Mouse (Mus musculus) 3134 (cell line): Measurements from ENCODE around the gene Itm2b.

Experiments used
- DNase-seq: peaks from one replicate; pipeline ENCODE4 v3.0.0-alpha.2; 2011; ENCODE audit warnings: low spot score; ENCODE audit not compliant: insufficient read length; ENCODE audit errors: extremely low read depth

Itm2b gene

DNA sequence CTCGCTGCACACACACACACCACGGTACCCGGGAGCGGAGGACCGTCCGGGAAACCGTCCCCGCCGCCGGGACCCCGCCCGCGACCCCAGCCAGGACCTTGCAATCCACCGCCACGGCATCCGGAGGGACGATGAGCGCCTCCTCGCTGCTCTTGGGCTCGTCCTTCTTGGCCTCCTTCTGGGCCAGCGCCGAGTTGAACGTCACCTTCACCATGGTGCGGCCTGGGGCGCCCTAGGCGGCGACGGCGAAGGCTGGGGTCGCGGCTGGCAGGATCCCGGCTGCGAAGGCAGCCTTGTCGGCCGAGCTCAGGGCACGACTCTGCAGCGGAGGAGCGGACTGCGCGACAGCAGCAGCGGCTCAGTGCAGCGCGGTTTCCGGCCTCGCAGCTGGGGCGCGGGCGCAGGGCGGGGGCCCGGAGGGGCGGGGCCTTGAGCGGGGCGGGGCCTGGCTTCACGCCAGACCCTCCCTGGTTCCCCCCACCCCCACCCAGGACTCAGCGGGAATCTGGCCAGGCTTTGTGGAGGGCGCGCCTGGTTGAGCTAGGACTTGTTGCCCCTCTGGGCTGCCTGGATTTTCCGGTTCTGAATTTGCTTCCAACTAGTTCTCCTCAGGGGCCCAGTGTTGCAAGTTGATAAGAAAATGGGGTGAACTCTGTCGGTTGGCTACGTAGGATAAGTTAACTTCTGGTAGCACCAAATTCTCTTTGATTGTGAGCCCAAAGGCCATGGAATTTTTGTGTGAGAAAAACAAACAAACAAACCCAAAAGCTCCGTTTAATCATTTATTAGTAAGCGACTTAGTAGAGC is at the start of gene Itm2b:
Gene Itm2b (minus strand): TSS at position 377 of the 807 bp plus-strand sequence.
- peak; percentile 84 for DNase-seq

DNA sequence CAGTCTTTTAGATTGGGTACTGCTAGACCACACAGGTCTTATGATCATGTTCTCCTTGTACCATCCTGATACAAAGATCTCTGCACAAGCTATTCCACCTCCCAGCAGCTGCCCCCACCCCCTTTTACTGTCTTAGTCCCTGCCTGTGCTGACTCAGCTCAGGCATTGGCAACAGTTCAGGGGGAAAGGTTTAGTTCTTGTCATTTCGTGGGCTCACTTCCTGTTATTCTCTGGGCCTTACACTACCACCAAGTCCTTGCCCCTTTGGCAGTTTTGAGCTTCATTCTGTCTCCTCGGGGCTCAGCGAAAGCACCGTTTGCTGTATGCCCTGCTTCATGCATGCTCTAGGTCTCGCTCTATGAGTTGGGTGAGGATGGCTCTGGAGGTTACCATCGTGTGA is 48.4 kb upstream of the Itm2b start:
- DNase-seq = peak; percentile 35

DNA sequence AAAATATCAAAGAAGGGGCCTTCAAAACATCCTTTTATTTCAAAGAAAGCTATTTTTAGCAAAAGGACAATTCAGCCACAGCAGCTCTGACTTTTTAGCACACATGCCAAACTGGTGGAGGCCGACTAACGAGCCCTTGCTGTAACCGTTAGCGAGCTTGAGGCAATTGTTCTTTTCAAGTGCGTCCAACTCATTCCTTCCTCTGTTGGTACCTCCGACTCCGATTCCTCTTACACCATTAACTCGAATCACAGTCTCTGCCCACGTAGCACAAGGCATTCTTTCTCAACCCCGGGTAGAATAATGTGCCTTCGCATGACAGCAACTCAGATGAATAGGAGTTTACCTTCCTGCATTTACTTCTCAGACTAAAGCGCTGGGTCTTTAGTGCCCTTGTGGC is 45.5 kb upstream of the Itm2b start:
- no peak for DNase-seq

DNA sequence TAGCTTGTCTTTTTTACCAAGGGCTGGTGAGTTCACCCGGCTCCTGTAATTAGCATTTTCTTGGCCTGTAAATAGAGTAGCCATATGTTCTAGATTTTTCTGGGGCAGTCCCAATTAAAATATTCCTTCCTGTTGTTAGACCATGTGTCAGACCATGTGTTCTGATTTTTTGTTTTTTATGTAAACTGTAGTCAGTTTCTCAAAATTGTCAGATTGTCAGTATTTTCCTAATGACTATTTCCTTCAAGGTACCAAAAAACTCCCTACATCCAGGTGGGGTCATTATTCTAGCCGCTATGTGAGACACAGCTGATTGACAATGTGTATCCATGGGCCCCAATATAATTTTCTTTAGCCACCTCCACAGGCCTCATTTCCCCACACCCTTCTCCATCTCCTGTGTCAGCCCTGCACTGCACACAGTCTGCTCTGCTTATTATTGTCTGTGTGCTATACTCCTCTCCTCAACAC is 40.5 kb upstream of the Itm2b start:
- no peak for DNase-seq

DNA sequence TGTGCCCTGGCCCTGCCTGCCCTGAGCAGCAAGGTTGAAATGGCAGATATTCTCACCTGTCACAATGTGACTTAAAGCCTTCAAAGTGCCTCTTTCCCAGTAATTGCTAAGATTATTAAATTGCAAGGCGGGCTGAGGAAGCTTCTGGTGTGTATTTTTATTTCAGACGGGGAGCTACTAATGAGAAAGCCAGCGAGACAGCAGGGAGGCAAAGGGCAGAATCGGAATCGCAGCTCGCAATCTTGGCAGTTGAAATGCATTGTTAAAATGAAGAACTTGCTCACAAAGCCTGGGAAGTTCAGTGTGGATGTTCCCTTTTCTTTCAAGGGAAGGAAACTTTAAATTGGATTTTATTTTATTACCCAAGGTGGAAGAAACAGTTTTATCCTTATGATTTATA is 39.9 kb upstream of the Itm2b start:
- DNase-seq = no peak

DNA sequence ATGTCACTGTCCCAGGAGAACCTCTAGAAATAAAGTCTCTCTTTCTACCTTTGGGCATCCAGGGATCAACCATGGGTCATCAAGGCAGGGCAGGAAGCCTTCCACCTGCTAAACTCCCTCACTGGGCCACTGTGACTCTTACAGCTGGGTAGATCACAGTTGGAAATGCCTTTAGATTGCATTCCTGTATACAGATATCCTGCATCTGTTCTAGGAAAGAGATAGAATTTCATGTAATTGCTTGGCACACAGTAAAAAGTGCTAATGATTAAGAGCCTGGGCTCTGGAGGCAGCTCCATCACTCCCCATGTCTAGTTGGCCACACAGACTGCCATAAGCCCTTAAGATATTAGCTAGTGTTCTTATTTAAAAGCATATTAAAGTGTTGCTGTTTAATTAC is 38.5 kb upstream of the Itm2b start:
- no peak for DNase-seq

- no peak for DNase-seq
Measured at GRCm38 (mm10) chr14:73422621-73423020, 37.5 kb upstream of the Itm2b start.

GRCm38 (mm10) chr14:73421580-73421979 is 36.5 kb upstream of the Itm2b start:
- no peak for DNase-seq

DNA sequence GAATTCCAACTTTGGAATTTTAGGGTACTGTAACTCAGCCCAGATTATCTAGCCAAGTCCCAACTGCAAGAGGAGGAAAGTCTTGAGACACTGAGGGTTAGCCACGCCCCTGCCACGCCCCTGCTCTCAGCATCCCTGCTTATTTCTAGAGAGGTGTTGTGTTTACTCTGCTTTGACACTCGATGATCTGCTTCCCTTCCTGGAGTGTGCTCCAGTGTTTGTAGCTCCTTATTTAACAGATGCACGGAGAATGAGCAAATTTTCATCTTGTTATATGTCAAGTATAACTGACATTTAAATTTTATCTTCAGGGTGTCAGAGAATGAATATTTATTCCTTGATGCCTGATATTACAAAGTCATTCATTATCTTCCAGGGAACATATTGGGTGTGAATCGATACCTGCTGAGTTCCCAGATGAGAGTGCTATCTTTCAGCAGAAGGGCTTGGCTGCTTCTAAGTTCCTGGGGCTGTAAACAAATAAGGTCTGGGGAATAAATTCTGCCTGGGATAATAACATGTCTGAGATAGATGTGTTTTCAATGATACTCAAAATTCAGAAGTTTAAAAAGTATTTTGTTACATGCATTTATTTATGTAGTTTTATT is 35.2 kb upstream of the Itm2b start:
- no peak for DNase-seq

- DNase-seq = no peak
Measured at GRCm38 (mm10) chr14:73416511-73416910, 31.4 kb upstream of the Itm2b start.

DNA sequence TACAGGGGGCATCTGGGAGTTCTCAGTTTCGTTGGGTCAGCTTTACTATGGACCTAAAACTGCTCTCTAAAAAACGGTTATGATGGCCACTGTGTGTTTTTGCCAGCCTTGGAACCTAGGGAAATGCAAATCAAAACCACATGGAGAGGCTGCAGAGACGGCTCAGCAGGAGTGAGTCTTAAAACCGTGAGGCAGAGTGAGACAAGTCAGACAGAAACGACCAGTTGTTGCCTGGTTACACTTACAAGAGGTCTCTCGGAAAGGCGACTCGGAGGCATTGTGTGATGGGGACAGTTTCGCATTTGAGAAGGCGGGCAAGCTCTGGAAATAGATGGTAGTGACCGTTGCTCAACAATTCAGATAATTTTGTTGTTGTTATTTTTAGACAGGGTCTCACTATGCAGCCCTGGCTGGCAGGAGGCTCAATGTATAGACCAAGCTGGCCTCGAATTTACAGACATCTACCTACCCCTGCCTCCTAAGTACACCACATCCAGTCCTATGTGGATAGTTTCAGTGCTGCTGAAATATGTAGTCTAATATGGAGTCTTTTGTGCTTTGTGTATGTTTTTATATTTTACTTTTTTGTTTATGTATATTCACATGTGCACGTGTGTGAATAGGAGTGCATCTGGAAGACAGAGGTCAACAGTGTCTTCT is 30.4 kb upstream of the Itm2b start:
- DNase-seq = no peak

GRCm38 (mm10) chr14:73411729-73412128 is 26.6 kb upstream of the Itm2b start:
- no peak for DNase-seq

DNA sequence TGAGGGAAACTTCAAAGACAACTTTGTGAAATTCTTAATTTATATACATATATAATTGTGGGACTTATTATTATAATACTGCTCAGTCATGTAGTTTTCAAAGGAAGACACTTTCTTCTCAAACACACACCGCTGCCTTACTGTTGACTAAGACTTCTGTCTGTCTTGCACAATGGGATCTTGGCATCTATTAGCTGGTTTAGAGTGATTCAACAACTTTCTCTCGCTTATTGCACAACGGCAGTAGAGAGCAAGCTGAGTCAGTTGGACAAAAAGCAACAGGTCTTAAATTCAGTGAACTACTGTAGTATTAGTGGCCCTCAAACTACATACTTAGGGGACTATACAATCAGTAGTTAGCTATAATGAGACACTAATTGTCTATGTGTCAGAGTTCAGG is 25.0 kb upstream of the Itm2b start:
- peak; percentile 63 for DNase-seq

DNA sequence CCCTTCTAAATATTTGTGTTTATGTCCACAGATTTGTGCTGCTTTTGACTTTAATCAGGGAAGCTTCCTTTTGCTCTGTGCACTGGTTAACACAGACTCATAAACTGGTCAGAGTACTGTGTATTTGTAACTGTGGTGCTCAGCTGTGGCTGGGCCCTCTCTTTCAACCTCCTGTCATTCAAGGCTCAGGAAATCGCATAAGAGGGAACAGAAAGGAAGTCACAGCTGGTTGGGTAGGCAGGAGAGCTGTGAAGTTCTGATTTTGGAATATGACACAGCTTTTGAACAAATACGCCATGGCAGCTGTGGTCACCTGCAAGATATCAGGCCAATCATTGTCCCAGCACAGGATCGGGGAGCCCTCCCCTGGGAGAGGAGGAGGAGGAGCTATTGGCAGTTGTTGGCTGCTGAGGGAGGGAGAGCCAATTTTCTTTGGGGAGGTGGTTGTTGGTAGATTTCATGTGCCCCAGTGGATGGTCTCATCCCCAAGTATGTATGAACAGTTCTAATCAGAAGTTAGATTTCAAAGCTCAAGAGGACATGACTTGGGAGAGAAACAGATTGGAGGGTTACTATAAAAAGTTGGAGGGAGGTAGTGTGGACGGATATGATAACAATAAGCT is 23.2 kb upstream of the Itm2b start:
- DNase-seq = no peak

DNA sequence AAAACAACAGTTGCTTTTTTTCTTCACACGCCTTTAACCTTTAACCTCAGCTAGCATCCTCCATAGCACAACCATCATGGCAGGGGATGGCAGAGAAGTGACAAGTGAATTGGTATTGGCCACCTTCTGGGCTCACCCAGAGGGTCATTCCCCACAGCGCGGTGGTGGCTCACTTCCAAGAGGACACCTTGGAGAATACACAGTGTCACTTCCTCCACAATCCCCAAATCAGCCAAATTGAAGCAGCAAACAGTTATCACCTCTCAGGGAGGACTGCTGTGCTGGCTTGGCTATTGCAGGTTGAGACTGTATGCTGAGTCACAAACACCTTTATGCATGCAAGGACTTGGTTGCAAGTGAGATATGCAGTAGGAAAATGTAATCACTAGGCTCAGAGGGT is 18.9 kb upstream of the Itm2b start:
- no peak for DNase-seq

- DNase-seq = peak; percentile 13
Measured at GRCm38 (mm10) chr14:73403351-73403750, 18.3 kb upstream of the Itm2b start.

DNA sequence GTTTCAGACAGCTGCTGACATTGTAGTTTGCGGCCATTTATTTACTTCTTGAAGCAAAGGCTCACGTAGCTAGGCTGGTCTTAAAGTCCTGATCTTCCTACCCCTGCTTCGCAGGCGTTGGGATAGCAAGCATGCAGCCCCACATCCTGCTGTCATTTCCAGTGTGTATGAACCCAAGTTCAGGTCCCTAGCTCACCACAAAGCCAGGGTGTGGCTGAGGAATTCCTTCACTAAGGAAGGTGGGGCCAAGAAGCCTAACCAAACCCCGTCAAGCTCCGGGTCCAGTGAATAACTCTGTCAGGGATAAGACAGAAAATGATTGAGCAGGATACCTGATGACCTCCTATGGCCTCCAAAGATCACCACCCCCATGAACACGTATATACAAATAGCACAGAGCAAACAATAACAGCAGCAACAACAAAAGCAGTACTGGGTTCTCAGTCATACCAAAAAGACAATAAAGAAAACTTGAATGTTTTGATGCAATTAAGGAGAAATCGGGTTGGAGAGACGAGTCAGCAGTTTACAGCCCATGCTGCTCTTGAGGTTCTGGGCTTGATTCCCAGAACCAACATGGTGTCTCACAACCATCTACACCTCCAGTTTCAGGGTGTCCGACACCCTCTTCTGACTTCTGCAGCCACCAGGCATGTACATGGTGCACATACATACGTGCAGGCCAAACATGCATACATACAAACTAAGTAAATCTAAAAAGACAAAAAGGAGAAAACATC is 17.4 kb upstream of the Itm2b start:
- DNase-seq = peak; percentile 48

DNA sequence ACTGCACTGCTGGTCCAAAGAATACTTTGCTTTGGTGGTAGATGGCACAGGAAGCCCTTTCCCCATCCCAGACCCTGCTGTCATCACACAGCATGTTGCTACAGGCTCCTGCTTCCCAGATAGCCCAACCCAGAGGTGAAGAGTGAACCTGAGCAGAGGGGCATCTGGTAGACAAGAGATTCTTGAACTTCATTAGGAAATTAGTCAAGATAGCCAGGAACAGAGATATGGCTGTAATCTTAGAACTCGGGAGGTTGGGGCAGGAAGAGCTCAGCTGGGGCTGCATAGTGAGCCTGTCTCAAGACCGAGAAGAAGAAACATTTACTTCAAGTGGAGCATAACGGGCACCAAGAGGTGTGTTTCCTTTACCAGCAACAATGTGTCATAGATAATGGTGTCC is 16.3 kb upstream of the Itm2b start:
- no peak for DNase-seq

GRCm38 (mm10) chr14:73399866-73400618 is 15.0 kb upstream of the Itm2b start:
- DNase-seq = no peak
